Comparison of ENCODE assay signal across 8 mouse cellular contexts in the genomic region with DNA sequence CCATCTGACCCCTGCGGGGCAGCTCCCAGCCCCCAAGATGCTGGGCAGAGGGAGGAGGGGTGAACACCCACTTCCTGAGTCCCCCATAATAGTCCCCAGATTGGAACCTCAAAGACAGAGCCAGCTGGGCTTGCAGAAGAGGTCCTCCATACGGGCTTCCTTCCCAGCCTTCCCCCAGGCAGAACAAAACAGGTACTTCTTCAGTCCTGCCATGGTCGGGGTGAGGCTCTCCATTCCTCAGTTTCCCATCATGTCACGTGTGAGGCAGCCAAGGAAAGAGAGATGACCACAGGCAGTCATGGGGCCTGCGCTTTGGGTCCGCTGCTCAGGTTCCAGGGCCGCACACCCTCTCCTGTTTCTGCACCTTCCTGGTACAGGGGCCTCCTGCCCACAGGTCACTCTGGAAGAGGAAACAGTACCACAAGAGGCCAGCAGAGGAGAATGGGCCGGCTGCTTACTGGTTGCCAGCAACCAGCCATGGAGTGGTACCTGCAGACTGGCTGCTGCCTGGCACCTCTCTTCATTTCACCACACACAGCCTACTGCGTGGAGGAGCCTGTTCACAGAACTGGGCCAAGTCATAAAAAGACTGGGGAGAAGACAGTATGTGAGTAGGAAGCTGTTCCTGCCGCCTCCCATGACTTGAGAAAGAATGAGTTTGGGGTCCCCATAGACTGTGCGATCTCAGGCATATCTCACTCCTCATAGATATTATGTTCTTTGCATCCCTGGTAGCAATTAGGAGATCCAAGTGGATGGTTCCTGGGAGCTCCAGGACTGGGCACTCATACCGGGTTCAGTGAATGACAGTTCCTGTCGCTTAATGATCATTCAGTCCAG. TPM values are rescaled to one million over a fixed set of nuclear protein-coding genes. Genes with fewer than 3 reads are reported as not detected.
DNase-seq lines count a peak whose midpoint lies in the region; ATAC-seq and TF ChIP-seq lines count a peak whose summit lies in the region.

No protein-coding gene starts in this region.

- no peaks in the 10 kb centered on the region for H3K9me3 ChIP-seq in kidney, embryonic 16.5 days (ENCODE audit: low read length)
- H3K9me3 ChIP-seq in liver, postnatal 0 days (ENCODE audit: low read length): no peaks in the 10 kb centered on the region

- H3K36me3 ChIP-seq in kidney, embryonic 16.5 days (ENCODE audit: insufficient read depth, low read length): no peaks in the 10 kb centered on the region
- H3K36me3 ChIP-seq in liver, postnatal 0 days (replicated peaks; ENCODE audit: insufficient read depth, low read length): no peaks in the 10 kb centered on the region

- no peak overlapping the region for H3K4me3 ChIP-seq in kidney, embryonic 16.5 days (ENCODE audit: low read length)
- no peak overlapping the region for H3K4me3 ChIP-seq in liver, postnatal 0 days (ENCODE audit: low read depth, low read length)

- TF ChIP-seq EP300 in liver, postnatal 0 days (IDR thresholded peaks at IDR 0.05; ENCODE audit: low read depth): no peak

- no peak for DNase-seq in kidney, postnatal 14 days
- peak; percentile 37 for DNase-seq in brain, adult 2 months (ENCODE audit: low read depth, low spot score)
- DNase-seq in liver, postnatal 0 days: no peak
- DNase-seq in ovary, postnatal 14 days (ENCODE audit: low spot score): no peak
- DNase-seq in heart, adult 9 months (ENCODE audit: low spot score in 2 of 2): no peak
- DNase-seq in spleen, postnatal 4 days (ENCODE audit: low spot score in 2 of 2): no peak

- H3K27me3 ChIP-seq in kidney, embryonic 16.5 days (ENCODE audit: insufficient read depth, low read length): no peaks in the 10 kb centered on the region
- H3K27me3 ChIP-seq in liver, postnatal 0 days (ENCODE audit: insufficient read depth, low read length): no peaks in the 10 kb centered on the region

- no peak overlapping the region for H3K4me2 ChIP-seq in kidney, embryonic 16.5 days (replicated peaks; ENCODE audit: low read depth, low read length)
- H3K4me2 ChIP-seq in liver, postnatal 0 days (ENCODE audit: low read depth, low read length): no peak overlapping the region

- ATAC-seq in kidney, embryonic 16.5 days (ENCODE audit: low FRiP score, low TSS enrichment): peak; percentile 40
- ATAC-seq in granulocyte monocyte progenitor cell, adult 5-6 weeks (replicated peaks; ENCODE audit: poor library complexity, severe bottlenecking): peak; percentile 38
- ATAC-seq in liver, postnatal 0 days: peak; percentile 33

- H3K27ac ChIP-seq in kidney, embryonic 16.5 days (ENCODE audit: low read length): no peak overlapping the region
- no peak overlapping the region for H3K27ac ChIP-seq in liver, postnatal 0 days (ENCODE audit: low read depth)

- H3K9ac ChIP-seq in kidney, embryonic 16.5 days (replicated peaks; ENCODE audit: low read length): no peak overlapping the region
- no peak overlapping the region for H3K9ac ChIP-seq in liver, postnatal 0 days (replicated peaks)

- 52% methylated on average over 13 of the region's 13 CpGs for WGBS in kidney, embryonic 16.5 days
- WGBS in liver, postnatal 0 days (ENCODE audit: insufficient replicate concordance): 50% methylated on average over 13 of the region's 13 CpGs

- H3K4me1 ChIP-seq in kidney, embryonic 16.5 days (ENCODE audit: insufficient read depth, low read length): peaks cover 2% of the 10 kb centered on the region; the same call in 1 of the 2 replicates
- no peaks in the 10 kb centered on the region for H3K4me1 ChIP-seq in liver, postnatal 0 days (ENCODE audit: insufficient read depth)

- no peak for TF ChIP-seq CTCF in liver, postnatal 0 days (IDR thresholded peaks at IDR 0.05; ENCODE audit: low read depth)

RNA-seq across cellular contexts. Expression of a gene that starts 45.4 kb away (rescaled TPM):
- 25.0 and 26.2 TPM in 2 replicates for polyA plus RNA-seq in kidney, embryonic 16.5 days (2015; fragmentation: Nextera tagmentation; extraction: Ambion mirVana)
- total RNA-seq in granulocyte monocyte progenitor cell, adult 5-6 weeks (2014; fragmentation: Nextera tagmentation): 25.1 and 25.2 TPM in 2 replicates
- total RNA-seq in granulocyte monocyte progenitor cell, adult 5-6 weeks (2017): 11.0 and 13.4 TPM in 2 replicates
- polyA plus RNA-seq in liver, postnatal 0 days (2015; fragmentation: Nextera tagmentation; extraction: Ambion mirVana): 14.5 TPM in 2 replicates
